Mouse (Mus musculus) kidney, embryonic 15.5 days (tissue): ENCODE measurements around the gene Gm11042. TPM values are rescaled to one million over a fixed set of nuclear protein-coding genes. Genes with fewer than 3 reads are reported as not detected.

Source experiments
- ATAC-seq: fragments of 200-750 bp; cut with Nextera tagmentation; replicated peaks from 2 replicates; pipeline ENCODE4 v1.8.0; 2017; ENCODE audit warnings: moderate TSS enrichment; ENCODE audit not compliant: low FRiP score
- H3K27ac ChIP-seq: fragments of 300-500 bp; sonication (generic); 2 replicates; pipeline ENCODE4 v1.5.1; 2015; ENCODE audit warnings: mild to moderate bottlenecking, inconsistent platforms
- H3K27me3 ChIP-seq: fragments of 300-500 bp; sonication (generic); 2 replicates; pipeline ENCODE4 v1.6.1; 2015; ENCODE audit warnings: inconsistent platforms
- H3K36me3 ChIP-seq: fragments of 300-500 bp; sonication (generic); 2 replicates; pipeline ENCODE4 v1.6.1; 2015; ENCODE audit warnings: inconsistent platforms
- H3K4me1 ChIP-seq: fragments of 300-500 bp; sonication (generic); 2 replicates; pipeline ENCODE4 v1.6.1; 2015; ENCODE audit warnings: inconsistent platforms
- H3K4me2 ChIP-seq: fragments of 300-500 bp; sonication (generic); 2 replicates; pipeline ENCODE4 v1.6.1; 2015; ENCODE audit warnings: moderate library complexity, mild to moderate bottlenecking, inconsistent platforms
- H3K4me3 ChIP-seq: fragments of 300-500 bp; sonication (generic); replicated peaks from 2 replicates; pipeline ENCODE4 v1.5.1; 2015; ENCODE audit warnings: mild to moderate bottlenecking, inconsistent platforms
- H3K9ac ChIP-seq: fragments of 300-500 bp; sonication (generic); 2 replicates; pipeline ENCODE4 v1.6.1; 2015; ENCODE audit warnings: mild to moderate bottlenecking, inconsistent platforms
- H3K9me3 ChIP-seq: fragments of 300-500 bp; sonication (generic); replicated peaks from 2 replicates; pipeline ENCODE4 v1.6.1; 2016; ENCODE audit warnings: inconsistent platforms
- WGBS: fragments of 180-500 bp; shearing (Covaris S2); methylation state at CpG from one replicate; pipeline ENCODE4 v1.1.7; 2015; ENCODE audit warnings: mixed read lengths; 5-methylcytosine and 5-hydroxymethylcytosine counted together
- polyA plus RNA-seq: library from polyadenylated mRNA; unstranded; fragments of >200 nt; fragmentation: Nextera tagmentation; extraction: Ambion mirVana; gene quantifications from 2 replicates; pipeline ENCODE4 v1.2.1, GENCODE M21; 2015

Gm11042 gene
- polyA plus RNA-seq, 1 experiment from 2014 or later = not detected

- no peaks in the 10 kb centered on the region for H3K9me3 ChIP-seq
- H3K9ac ChIP-seq = no peak overlapping the region
- H3K27ac ChIP-seq = no peak overlapping the region
- WGBS = 13% methylated on average over 10 of the region's 10 CpGs
- no peak overlapping the region for H3K4me2 ChIP-seq
- H3K36me3 ChIP-seq = no peaks in the 10 kb centered on the region
- peaks cover 5% of the 10 kb centered on the region; the same call in 1 of the 2 replicates for H3K4me1 ChIP-seq
- no peak for ATAC-seq
- no peak overlapping the region for H3K4me3 ChIP-seq
- H3K27me3 ChIP-seq = no peaks in the 10 kb centered on the region
Observed at GRCm38 (mm10) chr12:74320318-74320717, 4.1 kb upstream of the Gm11042 start.

- Histone ChIP-seq H3K9me3 (no peaks in the 10 kb centered on the region), H3K36me3 (no peaks in the 10 kb centered on the region), H3K4me3 (peak overlapping the region; percentile 60), H3K4me2 (peak overlapping the region; percentile 72), H3K4me1 (peaks cover 5% of the 10 kb centered on the region; the same call in 1 of the 2 replicates), H3K27me3 (no peaks in the 10 kb centered on the region), H3K27ac (peak overlapping the region; percentile 62; the same call in 1 of the 2 replicates), H3K9ac (peak overlapping the region; percentile 69)
- peak; percentile 83 for ATAC-seq
- WGBS = 15% methylated on average over 15 of the region's 15 CpGs
Observed at GRCm38 (mm10) chr12:74316989-74317759, 980 bp upstream of the Gm11042 start.

GRCm38 (mm10) chr12:74315221-74315620, 973 bp downstream of the Gm11042 start:
- ATAC-seq = no peak
- H3K4me1 ChIP-seq = peaks cover 5% of the 10 kb centered on the region; the same call in 1 of the 2 replicates
- WGBS = 52% methylated on average over 2 of the region's 2 CpGs
- H3K27me3 ChIP-seq = no peaks in the 10 kb centered on the region
- H3K36me3 ChIP-seq = no peaks in the 10 kb centered on the region
- H3K9me3 ChIP-seq = no peaks in the 10 kb centered on the region
- no peak overlapping the region for H3K4me2 ChIP-seq
- no peak overlapping the region for H3K4me3 ChIP-seq
- no peak overlapping the region for H3K9ac ChIP-seq
- no peak overlapping the region for H3K27ac ChIP-seq

- H3K4me1 ChIP-seq = peaks cover 5% of the 10 kb centered on the region; the same call in 1 of the 2 replicates
- no peak overlapping the region for H3K4me3 ChIP-seq
- H3K27me3 ChIP-seq = no peaks in the 10 kb centered on the region
- no peak for ATAC-seq
- 89% methylated on average over 3 of the region's 3 CpGs for WGBS
- no peak overlapping the region for H3K27ac ChIP-seq
- H3K36me3 ChIP-seq = no peaks in the 10 kb centered on the region
- no peak overlapping the region for H3K9ac ChIP-seq
- no peak overlapping the region for H3K4me2 ChIP-seq
- H3K9me3 ChIP-seq = no peaks in the 10 kb centered on the region
Observed at GRCm38 (mm10) chr12:74312611-74313010, 3.6 kb downstream of the Gm11042 start.

- Histone ChIP-seq H3K36me3 (no peaks in the 10 kb centered on the region), H3K4me1 (no peaks in the 10 kb centered on the region), H3K27ac (no peak overlapping the region), H3K9ac (no peak overlapping the region), H3K4me3 (no peak overlapping the region), H3K27me3 (no peaks in the 10 kb centered on the region), H3K9me3 (no peaks in the 10 kb centered on the region), H3K4me2 (no peak overlapping the region)
- 74% methylated on average over 9 of the region's 9 CpGs for WGBS
- no peak for ATAC-seq
Observed at GRCm38 (mm10) chr12:74303418-74304294, 12.5 kb downstream of the Gm11042 start.

DNA sequence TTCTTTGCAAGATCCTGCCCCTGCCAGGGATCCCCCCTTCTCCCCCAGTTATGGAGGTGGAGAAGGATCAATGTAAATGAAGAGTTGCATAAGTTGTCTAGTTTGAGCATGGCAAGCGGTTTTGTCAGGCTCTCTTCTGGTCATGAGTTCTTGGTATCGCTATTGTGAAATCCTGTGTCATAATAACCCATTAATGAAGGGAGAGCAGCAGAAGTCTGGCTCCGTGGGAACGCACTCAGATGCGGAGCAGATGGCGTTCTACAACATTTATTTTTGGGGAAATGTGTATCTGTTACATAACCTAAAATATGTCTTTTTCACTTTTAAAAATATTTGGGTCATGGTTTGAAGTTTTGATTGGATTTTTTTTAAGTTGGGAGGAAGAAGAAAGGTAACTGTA, 14.6 kb downstream of the Gm11042 start:
- Histone ChIP-seq H3K27me3 (no peaks in the 10 kb centered on the region), H3K36me3 (no peaks in the 10 kb centered on the region), H3K27ac (no peak overlapping the region), H3K4me2 (no peak overlapping the region), H3K4me3 (no peak overlapping the region), H3K9ac (no peak overlapping the region), H3K9me3 (no peaks in the 10 kb centered on the region), H3K4me1 (no peaks in the 10 kb centered on the region)
- ATAC-seq = no peak
- 64% methylated on average over 6 of the region's 6 CpGs for WGBS

GRCm38 (mm10) chr12:74296374-74296773, 19.8 kb downstream of the Gm11042 start:
- no peak overlapping the region for H3K27ac ChIP-seq
- no peak for ATAC-seq
- no peaks in the 10 kb centered on the region for H3K4me1 ChIP-seq
- no peaks in the 10 kb centered on the region for H3K36me3 ChIP-seq
- 66% methylated on average over 5 of the region's 5 CpGs for WGBS
- H3K4me2 ChIP-seq = no peak overlapping the region
- peaks cover 12% of the 10 kb centered on the region; the same call in 1 of the 2 replicates for H3K27me3 ChIP-seq
- H3K9ac ChIP-seq = no peak overlapping the region
- H3K4me3 ChIP-seq = no peak overlapping the region
- H3K9me3 ChIP-seq = no peaks in the 10 kb centered on the region

- Histone ChIP-seq H3K27ac (no peak overlapping the region), H3K4me1 (no peaks in the 10 kb centered on the region), H3K36me3 (no peaks in the 10 kb centered on the region), H3K9me3 (no peaks in the 10 kb centered on the region), H3K9ac (no peak overlapping the region), H3K4me2 (no peak overlapping the region), H3K4me3 (no peak overlapping the region), H3K27me3 (peaks cover 12% of the 10 kb centered on the region; the same call in 1 of the 2 replicates)
- no peak for ATAC-seq
- 4% methylated on average over 4 of the region's 4 CpGs for WGBS
Observed at GRCm38 (mm10) chr12:74293624-74294023, 22.6 kb downstream of the Gm11042 start.

GRCm38 (mm10) chr12:74290983-74291382, 25.2 kb downstream of the Gm11042 start:
- H3K36me3 ChIP-seq = no peaks in the 10 kb centered on the region
- no peak overlapping the region for H3K27ac ChIP-seq
- no peak overlapping the region for H3K4me2 ChIP-seq
- peaks cover 24% of the 10 kb centered on the region for H3K27me3 ChIP-seq
- no peaks in the 10 kb centered on the region for H3K4me1 ChIP-seq
- 85% methylated on average over 4 of the region's 4 CpGs for WGBS
- no peaks in the 10 kb centered on the region for H3K9me3 ChIP-seq
- ATAC-seq = no peak
- no peak overlapping the region for H3K4me3 ChIP-seq
- H3K9ac ChIP-seq = no peak overlapping the region

DNA sequence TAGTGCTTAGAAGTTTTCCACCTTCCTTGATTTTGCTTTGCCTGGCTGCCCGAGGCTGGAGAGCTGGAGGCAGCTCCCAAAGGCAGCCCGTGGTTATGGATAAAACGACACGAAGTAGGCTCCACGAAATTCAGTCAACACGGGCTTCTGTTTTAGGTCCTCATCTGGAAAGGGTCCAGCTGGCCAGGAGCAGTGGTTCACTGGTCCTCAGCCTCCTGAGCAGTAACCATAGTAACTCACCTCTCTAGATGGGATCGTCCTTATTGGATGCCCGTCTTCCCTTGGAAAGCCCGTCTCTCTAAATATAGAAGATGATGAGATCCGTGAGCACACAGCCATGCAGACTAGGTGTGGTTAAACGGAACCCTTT, 31.5 kb downstream of the Gm11042 start:
- Histone ChIP-seq H3K36me3 (no peaks in the 10 kb centered on the region), H3K27ac (no peak overlapping the region), H3K4me1 (peaks cover 13% of the 10 kb centered on the region), H3K9ac (0 out of 2 replicates have a peak overlapping the region, but pooled peaks have one; percentile 17), H3K27me3 (peaks cover 48% of the 10 kb centered on the region), H3K9me3 (no peaks in the 10 kb centered on the region), H3K4me3 (peak overlapping the region; percentile 46), H3K4me2 (peak overlapping the region; percentile 89)
- 5% methylated on average over 11 of the region's 11 CpGs for WGBS
- no peak for ATAC-seq

DNA sequence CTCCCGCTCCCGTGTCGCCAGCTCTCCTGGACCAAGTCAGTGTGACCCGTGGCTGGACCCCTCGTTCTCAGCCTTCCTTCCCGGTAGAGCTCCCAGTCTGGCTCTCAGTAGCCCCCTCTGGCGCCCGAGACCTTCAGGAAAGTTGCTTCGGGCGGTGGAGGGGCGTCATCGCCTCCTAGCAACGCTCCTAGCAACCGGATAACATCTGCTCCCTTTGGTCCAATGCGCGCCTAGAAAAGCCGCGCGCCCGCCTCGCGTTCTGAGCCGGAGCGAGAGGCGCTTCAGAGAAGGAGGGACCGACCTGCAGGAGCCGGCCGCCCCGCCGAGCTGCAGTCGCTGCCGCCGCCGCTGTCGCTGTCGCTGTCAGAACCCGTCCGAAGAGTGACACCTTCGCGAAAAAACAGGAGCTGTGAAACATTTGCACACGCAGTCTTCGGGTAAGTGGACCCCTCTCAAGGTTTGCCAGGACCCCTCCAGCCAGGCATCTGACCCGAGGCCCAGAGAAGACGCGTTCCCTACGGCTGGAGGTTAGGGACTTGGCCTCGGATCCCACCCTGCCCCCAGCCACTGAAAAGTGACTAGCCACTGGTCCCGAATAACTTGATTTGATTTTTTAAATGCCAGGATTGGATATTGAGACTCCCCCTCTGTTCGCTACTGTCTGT, 32.0 kb downstream of the Gm11042 start:
- Histone ChIP-seq H3K4me1 (peaks cover 13% of the 10 kb centered on the region), H3K27me3 (peaks cover 48% of the 10 kb centered on the region), H3K4me3 (peak overlapping the region; percentile 46), H3K36me3 (no peaks in the 10 kb centered on the region), H3K27ac (no peak overlapping the region), H3K9me3 (no peaks in the 10 kb centered on the region), H3K4me2 (peak overlapping the region; percentile 89), H3K9ac (0 out of 2 replicates have a peak overlapping the region, but pooled peaks have one; percentile 17)
- ATAC-seq = peak; percentile 96
- WGBS = under 1% methylated on average over 49 of the region's 49 CpGs
